Mouse (Mus musculus) heart, postnatal 36 days (tissue): ENCODE results near the gene Frg2f1. TPM values are rescaled to one million over a fixed set of nuclear protein-coding genes. Genes with fewer than 3 reads are reported as not detected.
A peak's percentile ranks its signal among the peaks of the same experiment; 100 is the strongest.
"Not testable (repeated sequence)": the region's sequence is repeated elsewhere in the genome, so short reads cannot be mapped to it uniquely, and the experiment has no call there.

Source experiments
- DNase-seq, 2 experiments: peaks; one replicate each; pipeline ENCODE4 v3.0.0; 2021 to 2022
- intact Hi-C: fragments of 180-260 bp; cut with DNase I; formaldehyde crosslinking; loops from one replicate; pipeline ENCODE4 v1.15.1; 2025
- total RNA-seq, 2 experiments: library from RNA; stranded (reverse); gene quantifications; 2 replicates each; pipeline ENCODE4 v1.2.3; 2021

The Frg2f1 gene
- 1 to 10 TPM; 4.7 to 5.1 TPM for total RNA-seq

DNA sequence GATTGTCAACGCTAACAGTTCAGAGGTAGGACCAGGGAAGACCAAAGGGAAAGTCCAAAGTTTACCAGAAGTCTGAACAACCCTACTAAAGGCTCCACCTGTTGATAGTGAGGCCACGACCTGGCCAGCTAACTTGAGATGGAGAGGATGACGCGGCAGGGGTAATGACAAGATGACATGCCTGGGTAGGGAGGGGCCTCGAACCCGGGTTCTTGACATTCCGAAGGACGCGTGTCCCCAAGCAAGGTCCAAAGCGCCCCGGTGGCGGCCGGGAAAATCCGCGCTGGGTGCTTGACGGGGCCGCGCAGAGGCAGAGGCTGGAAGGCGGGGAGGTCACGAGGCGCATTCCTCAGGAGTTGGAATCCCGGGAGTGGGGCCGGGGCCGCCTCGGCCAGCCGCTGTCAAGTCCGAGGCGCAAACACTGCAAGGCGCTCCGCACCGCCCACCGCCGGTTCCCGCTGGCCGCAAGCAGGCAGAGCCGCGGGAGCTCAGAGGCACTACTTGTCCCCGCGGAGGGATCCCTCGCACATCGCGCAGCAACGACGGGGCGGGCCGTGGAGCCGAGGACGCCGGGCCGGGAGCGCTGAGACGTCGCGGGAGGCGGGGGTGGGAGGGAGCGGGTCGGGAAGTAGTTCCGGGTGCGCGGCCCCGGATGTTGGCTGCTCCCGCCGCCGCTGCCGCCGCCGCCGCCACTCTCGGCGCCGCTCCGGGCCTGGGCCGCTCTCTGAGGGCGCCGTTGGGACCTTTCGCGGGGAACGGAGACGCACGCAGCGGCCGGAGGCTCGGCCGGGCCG is at the start of gene Frg2f1:
Gene Frg2f1, minus strand, starts transcription at position 499 of the 794 bp plus-strand sequence.
- intact Hi-C loops: loop anchor here (5.0 to 10.0 kb wide), 6 partner anchors 83 to 917 kb away; partner anchors contain the start of genes AU022252, Cfap57, Ebna1bp2 and P3h1
- peak; percentile 96 to 97 for DNase-seq

DNA sequence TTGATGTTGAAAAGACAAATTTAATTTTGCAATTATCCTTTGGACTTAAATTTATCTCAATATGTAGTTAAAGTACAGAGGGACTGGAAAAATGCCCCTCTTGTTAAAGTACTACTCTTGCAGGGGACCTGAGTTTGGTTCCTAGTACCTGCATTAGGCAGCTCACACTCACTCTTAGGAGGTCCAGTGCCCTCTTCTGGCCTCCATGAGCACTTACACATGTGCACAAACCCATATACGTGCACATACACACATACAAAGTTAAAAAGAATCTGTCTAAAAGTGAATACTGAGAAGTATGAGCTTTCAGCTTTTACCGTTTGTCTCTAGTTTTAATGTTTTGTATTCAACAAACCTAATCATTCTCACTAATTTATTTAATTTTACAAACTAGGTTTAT is 48.7 kb upstream of the Frg2f1 start:
- intact Hi-C loops: no loop called here
- no peak for DNase-seq

GRCm38 (mm10) chr4:119575459-119575858 is 36.1 kb upstream of the Frg2f1 start:
- intact Hi-C loops: no loop called here

GRCm38 (mm10) chr4:119574504-119574903 is 35.2 kb upstream of the Frg2f1 start:
- DNase-seq: no peak
- intact Hi-C loops: no loop called here

More at GRCm38 (mm10) chr4:119575459-119575858, 36.1 kb upstream of the Frg2f1 start:
- DNase-seq: no peak

DNA sequence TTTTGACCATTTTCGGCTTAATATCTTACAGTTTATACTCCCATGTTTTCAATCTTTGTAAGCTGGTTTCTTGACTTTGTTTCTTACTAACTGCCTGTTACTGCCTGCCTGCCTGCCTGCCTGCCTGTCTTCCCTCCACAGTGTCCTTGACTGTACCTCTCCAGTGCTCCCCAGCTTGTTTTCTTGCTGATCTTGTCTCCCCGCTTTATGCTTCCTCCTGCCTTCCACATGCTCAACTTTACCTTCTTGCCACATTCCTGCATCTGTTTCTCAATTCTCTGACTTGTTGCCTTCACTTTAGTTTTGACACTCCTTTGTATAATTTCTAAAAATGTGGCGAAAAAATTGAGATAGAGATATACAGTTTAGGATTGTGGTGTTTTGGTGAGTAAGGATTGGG is 33.4 kb upstream of the Frg2f1 start:
- intact Hi-C loops: no loop called here
- DNase-seq: no peak

- intact Hi-C loops: no loop called here
- no peak for DNase-seq
Measured at GRCm38 (mm10) chr4:119566322-119566835, 27.1 kb upstream of the Frg2f1 start.

DNA sequence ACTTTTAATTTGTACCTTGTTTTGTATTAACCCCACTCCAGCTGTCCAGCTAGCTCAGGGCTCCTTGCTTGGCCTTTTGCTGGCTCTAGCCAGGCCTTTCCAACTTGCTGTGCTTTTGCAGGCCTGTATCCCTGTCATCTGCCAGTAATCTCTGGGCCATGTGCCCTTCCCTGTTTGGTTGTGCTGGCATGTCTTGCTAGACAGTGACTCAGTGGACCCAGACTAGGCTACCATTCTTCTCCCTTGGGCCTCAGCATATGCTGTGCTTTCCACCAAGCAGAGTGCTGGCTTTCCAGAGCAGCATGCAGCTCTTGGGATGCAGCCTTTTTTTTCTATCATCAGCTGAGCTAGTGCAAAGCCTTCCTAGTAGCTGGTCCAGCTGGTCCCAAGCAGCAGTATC is 23.8 kb upstream of the Frg2f1 start:
- DNase-seq: peak in 1 of 2 experiments; percentile 19
- intact Hi-C loops: no loop called here

DNA sequence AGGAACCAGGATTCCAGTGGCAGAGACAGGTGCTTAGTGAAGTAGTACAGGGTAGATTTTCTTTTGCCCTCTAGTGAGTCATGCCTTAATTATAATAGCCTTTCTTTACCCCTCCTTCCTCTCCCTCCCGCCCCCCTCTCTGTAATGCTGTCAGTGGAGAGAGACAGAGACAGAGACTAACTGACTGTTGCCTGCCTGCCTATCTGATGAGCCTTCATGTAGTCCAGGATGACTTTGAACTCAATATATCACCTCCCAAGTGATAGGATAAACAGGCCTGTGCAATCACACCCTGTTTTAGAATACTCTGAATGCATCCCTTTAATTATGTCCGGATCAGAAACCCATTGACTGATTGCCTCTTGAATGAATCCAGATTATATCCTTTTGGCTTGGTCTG is 16.1 kb upstream of the Frg2f1 start:
- intact Hi-C loops: no loop called here
- no peak for DNase-seq

- intact Hi-C loops: no loop called here
- no peak for DNase-seq
Measured at GRCm38 (mm10) chr4:119550864-119551263, 11.5 kb upstream of the Frg2f1 start.

DNA sequence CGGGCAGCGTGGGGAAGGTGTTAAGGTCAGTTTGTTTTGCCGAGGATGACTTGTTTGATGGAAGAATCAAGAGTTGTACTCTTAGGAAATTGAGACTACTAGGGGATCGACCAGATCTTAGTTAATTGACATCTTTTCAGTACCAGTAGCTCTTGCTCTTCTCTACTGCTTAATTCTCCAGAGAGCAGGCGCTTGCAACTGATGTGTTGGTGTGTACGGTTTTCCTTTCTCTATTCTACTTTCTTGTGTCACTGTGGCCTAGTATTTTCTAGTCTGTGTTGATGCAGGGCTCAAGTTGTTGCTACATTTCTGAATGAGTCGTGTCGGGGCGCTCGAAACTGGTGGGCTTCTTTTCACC is 1.2 kb upstream of the Frg2f1 start:
- DNase-seq: no peak
- intact Hi-C loops: no loop called here

DNA sequence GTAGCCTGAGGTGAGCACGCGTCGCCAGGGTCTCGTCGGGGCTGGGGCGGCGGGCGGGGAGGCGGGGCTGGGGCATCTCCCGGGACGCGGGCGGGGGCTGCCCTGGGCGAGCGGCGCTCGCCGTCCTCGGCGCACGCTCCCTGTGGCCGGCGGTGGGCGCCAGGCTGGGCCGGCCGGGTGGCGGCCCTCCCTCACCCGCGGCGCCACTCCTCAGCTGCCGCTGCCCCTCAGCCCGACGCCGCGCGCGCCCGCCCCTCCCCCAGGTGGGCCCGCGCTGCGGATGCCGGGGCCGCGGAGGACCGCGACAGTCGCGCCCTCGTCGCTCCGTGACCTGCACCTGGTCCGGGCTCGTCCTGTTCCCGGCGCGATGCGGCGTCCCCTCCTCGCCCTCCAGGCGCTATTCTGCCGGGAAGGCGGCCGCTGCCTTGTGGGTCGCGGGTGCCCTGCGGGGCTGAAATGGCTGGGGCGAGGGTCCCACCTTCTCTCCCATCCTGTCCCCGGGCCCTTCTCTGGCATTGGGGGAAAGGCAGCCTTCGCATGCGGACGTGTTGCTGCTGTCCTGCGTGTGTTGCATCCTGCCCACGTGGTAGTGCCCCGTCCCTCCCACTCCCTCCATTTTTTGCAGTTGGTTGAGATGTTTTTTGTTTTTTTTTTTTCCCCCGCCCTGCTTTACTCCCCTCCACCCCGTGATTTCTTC is 655 bp upstream of the Frg2f1 start:
- DNase-seq: peak in 1 of 2 experiments; percentile 41
- intact Hi-C loops: loop anchor here (5.0 to 10.0 kb wide), 6 partner anchors 82 to 918 kb away; partner anchors contain the start of genes AU022252, Cfap57, Ebna1bp2 and P3h1

GRCm38 (mm10) chr4:119537436-119537835 is 1.9 kb downstream of the Frg2f1 start:
- no peak for DNase-seq

DNA sequence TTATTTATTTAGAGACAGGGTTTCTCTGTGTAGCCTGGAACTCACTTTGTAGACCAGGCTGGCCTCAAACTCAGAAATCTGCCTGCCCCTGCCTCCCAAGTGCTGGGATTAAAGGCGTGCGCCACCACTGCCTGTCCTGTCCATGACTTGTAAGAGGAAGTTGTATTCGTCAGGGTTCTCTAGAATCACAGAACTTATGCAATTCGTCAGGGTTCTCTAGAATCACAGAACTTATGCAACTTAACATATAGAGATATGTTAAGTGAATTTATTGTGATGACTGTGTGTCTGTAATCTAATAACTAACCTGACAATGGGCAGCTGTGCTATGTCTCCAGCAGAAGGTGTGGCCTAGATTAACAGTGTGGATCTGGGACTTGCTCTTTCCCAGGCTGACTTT is 2.7 kb downstream of the Frg2f1 start, which contains the start of gene Foxj3:
Gene Foxj3, plus strand, starts transcription at position 390 of the 400 bp plus-strand sequence.
- intact Hi-C loops: loop anchor here (5.0 to 10.0 kb wide), 6 partner anchors 86 to 914 kb away; partner anchors contain the start of genes AU022252, Cfap57, Ebna1bp2 and P3h1

More at GRCm38 (mm10) chr4:119537436-119537835, 1.9 kb downstream of the Frg2f1 start:
- intact Hi-C loops: loop anchor here (5.0 to 10.0 kb wide), 6 partner anchors 85 to 915 kb away; partner anchors contain the start of genes AU022252, Cfap57, Ebna1bp2 and P3h1

GRCm38 (mm10) chr4:119535103-119535502 is 4.2 kb downstream of the Frg2f1 start:
- no peak for DNase-seq
- intact Hi-C loops: loop anchor here (5.0 to 10.0 kb wide), 6 partner anchors 87 to 913 kb away; partner anchors contain the start of genes AU022252, Cfap57, Ebna1bp2 and P3h1

More for the DNA sequence above, 2.7 kb downstream of the Frg2f1 start, which contains the start of gene Foxj3:
- DNase-seq: not testable (repeated sequence)

DNA sequence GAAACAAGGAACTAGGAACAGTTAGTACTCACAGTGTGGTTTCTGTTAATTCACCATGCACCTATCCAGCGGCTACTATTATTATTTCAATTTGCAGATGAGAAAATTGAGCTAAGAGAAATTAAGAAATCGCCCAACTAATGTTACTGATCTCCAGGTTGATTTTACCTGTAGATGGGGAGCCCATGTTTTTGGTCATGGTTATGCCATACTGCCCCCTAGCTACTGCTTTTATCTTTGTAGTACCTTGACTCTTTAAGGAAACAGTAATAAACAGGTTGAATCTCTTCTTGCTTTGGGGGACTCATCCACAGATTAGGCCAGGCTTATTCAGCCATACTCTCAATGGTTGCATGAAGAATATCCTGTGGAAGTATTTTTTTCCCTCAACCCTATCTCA is 7.5 kb downstream of the Frg2f1 start:
- no peak for DNase-seq
- intact Hi-C loops: loop anchor here (10.0 kb wide), 1 partner anchor 357 kb away; the partner anchor contains the start of gene Zfp691

GRCm38 (mm10) chr4:119526329-119526845 is 12.9 kb downstream of the Frg2f1 start:
- no peak for DNase-seq
- intact Hi-C loops: no loop called here

DNA sequence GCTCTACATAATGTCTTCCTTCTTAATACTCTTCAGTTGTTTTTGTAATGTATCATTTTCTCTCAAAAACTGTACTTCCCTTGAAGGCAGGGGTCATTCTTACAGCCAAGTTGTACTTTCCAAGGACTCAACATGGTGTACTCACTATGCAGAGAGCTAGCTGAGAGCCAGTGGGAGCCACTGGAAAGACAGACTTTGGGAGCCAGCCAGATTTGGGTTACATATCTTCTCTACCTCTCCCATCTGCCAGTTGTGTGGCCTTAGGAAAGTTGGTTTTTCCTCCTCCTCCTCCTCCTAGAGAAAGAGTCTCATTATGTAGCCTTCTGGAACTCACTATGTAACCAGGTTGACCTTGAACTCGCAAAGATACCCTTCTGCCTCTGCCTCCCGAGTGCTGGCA is 14.9 kb downstream of the Frg2f1 start:
- no peak for DNase-seq
- intact Hi-C loops: no loop called here

GRCm38 (mm10) chr4:119524010-119524409 is 15.3 kb downstream of the Frg2f1 start:
- intact Hi-C loops: no loop called here
- DNase-seq: no peak

- intact Hi-C loops: no loop called here
- DNase-seq: no peak
Measured at GRCm38 (mm10) chr4:119523575-119523974, 15.8 kb downstream of the Frg2f1 start.

GRCm38 (mm10) chr4:119512731-119513141 is 26.6 kb downstream of the Frg2f1 start:
- DNase-seq: peak in 1 of 2 experiments; percentile 9
- intact Hi-C loops: loop anchor here (5.0 kb wide), 1 partner anchor 50 kb away; no protein-coding TSS in a partner anchor
